Mouse (Mus musculus): ENCODE data around the gene Gm13287.
"Not testable (repeated sequence)": the region's sequence is repeated elsewhere in the genome, so short reads cannot be mapped to it uniquely, and the experiment has no call there.

DNA sequence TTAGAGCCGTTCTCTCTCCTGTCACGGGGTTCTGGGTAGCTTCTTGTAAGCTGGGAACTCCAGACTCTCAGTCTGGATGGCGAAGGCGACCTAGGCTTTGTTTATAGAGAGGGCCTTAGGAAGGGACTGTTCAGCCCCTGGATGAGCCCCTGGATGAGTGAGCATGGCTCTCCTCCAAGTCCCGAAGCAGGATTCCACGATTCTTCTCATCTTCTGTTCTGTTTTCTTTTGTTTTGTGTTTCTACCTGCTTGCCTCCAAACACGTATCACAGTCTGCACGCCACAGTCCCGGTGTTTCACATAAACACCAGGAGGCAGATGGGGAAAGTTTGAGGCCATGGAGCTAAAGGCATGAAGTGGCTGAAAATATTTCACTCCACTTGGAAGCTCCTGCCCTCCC is 44.3 kb upstream of the Gm13287 start:
- TF ChIP-seq POLR2A (IDR thresholded peaks at IDR 0.05; ENCODE audit: borderline replicate concordance, extremely low read depth, insufficient read depth, insufficient read length, poor library complexity, severe bottlenecking); CTCF (IDR thresholded peaks at IDR 0.05; ENCODE audit: borderline replicate concordance, extremely low read depth, insufficient read depth, insufficient read length): not testable (repeated sequence)
